Mouse (Mus musculus) forebrain, embryonic 14.5 days (tissue): ENCODE results near the gene Chn1. TPM values are rescaled to one million over a fixed set of nuclear protein-coding genes. Genes with fewer than 3 reads are reported as not detected.

Source experiments
- ATAC-seq: fragments of 200-750 bp; cut with Nextera tagmentation; 2 replicates; pipeline ENCODE4 v1.8.0; 2017; ENCODE audit warnings: mild to moderate bottlenecking, moderate library complexity
- DNase-seq: peaks from one replicate; pipeline ENCODE4 v3.0.0-alpha.2; 2015; ENCODE audit warnings: low spot score
- H3K27ac ChIP-seq: fragments of 300-500 bp; sonication (generic); 2 replicates; pipeline ENCODE4 v1.5.1; 2014; ENCODE audit warnings: low read depth, mild to moderate bottlenecking, control low read depth, low read length, moderate library complexity
- H3K27me3 ChIP-seq: fragments of 300-500 bp; sonication (generic); replicated peaks from 2 replicates; pipeline ENCODE4 v1.6.1; 2014; ENCODE audit warnings: low read length, control low read depth, mixed read lengths; ENCODE audit not compliant: control insufficient read depth, insufficient read depth
- H3K36me3 ChIP-seq: fragments of 300-500 bp; sonication (generic); 2 replicates; pipeline ENCODE4 v1.6.1; 2014; ENCODE audit warnings: low read length, control low read depth; ENCODE audit not compliant: control insufficient read depth, insufficient read depth
- H3K4me1 ChIP-seq: fragments of 300-500 bp; sonication (generic); 2 replicates; pipeline ENCODE4 v1.6.1; 2014; ENCODE audit warnings: antibody characterized with exemption, low read length, control low read depth; ENCODE audit not compliant: control insufficient read depth, insufficient read depth
- H3K4me2 ChIP-seq: fragments of 300-500 bp; sonication (generic); 2 replicates; pipeline ENCODE4 v1.6.1; 2014; ENCODE audit warnings: mild to moderate bottlenecking, control low read depth, low read length
- H3K4me3 ChIP-seq: fragments of 300-500 bp; sonication (generic); 2 replicates; pipeline ENCODE4 v1.5.1; 2014; ENCODE audit warnings: low read depth, low read length, control low read depth
- H3K9ac ChIP-seq: fragments of 300-500 bp; sonication (generic); 2 replicates; pipeline ENCODE4 v1.6.1; 2014; ENCODE audit warnings: mild to moderate bottlenecking, low read length, control low read depth, moderate library complexity
- H3K9me3 ChIP-seq: fragments of 300-500 bp; sonication (generic); replicated peaks from 2 replicates; pipeline ENCODE4 v1.6.1; 2016; ENCODE audit warnings: low read length, control low read depth, mixed read lengths; ENCODE audit not compliant: control insufficient read depth
- WGBS: fragments of 180-500 bp; shearing (Covaris S2); extraction: QIAGEN DNeasy Blood & Tissue Kit; methylation state at CpG from one replicate; pipeline ENCODE4 v1.1.7; 2014; 5-methylcytosine and 5-hydroxymethylcytosine counted together
- polyA plus RNA-seq: library from polyadenylated mRNA; unstranded; fragments of >200 nt; fragmentation: Nextera tagmentation; extraction: Ambion mirVana; gene quantifications from 2 replicates; pipeline ENCODE4 v1.2.1, GENCODE M21; 2014

Gene Chn1
- polyA plus RNA-seq, 1 experiment from 2014 or later, result 93.5 TPM

GRCm38 (mm10) chr2:73636387-73636786 lies 138.8 kb downstream of the Chn1 start:
- DNase-seq (no peak), ATAC-seq (no peak)

GRCm38 (mm10) chr2:73631816-73632215 lies 143.3 kb downstream of the Chn1 start:
- ATAC-seq (no peak), DNase-seq (no peak)
- 94% methylated on average over 7 of the region's 7 CpGs for WGBS
- H3K4me3 ChIP-seq, result no peak overlapping the region
- H3K9me3 ChIP-seq, result no peaks in the 10 kb centered on the region; the same call in 1 of the 2 replicates
- no peaks in the 10 kb centered on the region for H3K4me1 ChIP-seq
- H3K36me3 ChIP-seq, result peaks cover 11% of the 10 kb centered on the region
- no peaks in the 10 kb centered on the region for H3K27me3 ChIP-seq
- H3K4me2 ChIP-seq, result no peak overlapping the region
- H3K9ac ChIP-seq, result no peak overlapping the region
- no peak overlapping the region for H3K27ac ChIP-seq

More at GRCm38 (mm10) chr2:73636387-73636786, 138.8 kb downstream of the Chn1 start:
- Histone ChIP-seq H3K36me3 (peaks cover 5% of the 10 kb centered on the region), H3K27ac (no peak overlapping the region), H3K4me3 (no peak overlapping the region), H3K9me3 (no peaks in the 10 kb centered on the region), H3K27me3 (no peaks in the 10 kb centered on the region), H3K4me1 (no peaks in the 10 kb centered on the region), H3K9ac (no peak overlapping the region), H3K4me2 (no peak overlapping the region)
- WGBS, result 87% methylated on average over 3 of the region's 3 CpGs

- H3K27me3 ChIP-seq, result no peaks in the 10 kb centered on the region
- peaks cover 53% of the 10 kb centered on the region for H3K36me3 ChIP-seq
- WGBS, result 94% methylated on average over 4 of the region's 4 CpGs
- no peaks in the 10 kb centered on the region for H3K9me3 ChIP-seq
- H3K4me3 ChIP-seq, result no peak overlapping the region
- DNase-seq (no peak), ATAC-seq (no peak)
- no peaks in the 10 kb centered on the region for H3K4me1 ChIP-seq
- no peak overlapping the region for H3K9ac ChIP-seq
- no peak overlapping the region for H3K27ac ChIP-seq
- H3K4me2 ChIP-seq, result no peak overlapping the region
Observed at GRCm38 (mm10) chr2:73618486-73619052, 156.6 kb downstream of the Chn1 start.

- no peak overlapping the region for H3K27ac ChIP-seq
- ATAC-seq, result no peak
- no peaks in the 10 kb centered on the region for H3K27me3 ChIP-seq
- no peak overlapping the region for H3K4me3 ChIP-seq
- WGBS, result 91% methylated on average over 17 of the region's 17 CpGs
- no peaks in the 10 kb centered on the region for H3K9me3 ChIP-seq
- no peak overlapping the region for H3K4me2 ChIP-seq
- no peak for DNase-seq
- no peaks in the 10 kb centered on the region for H3K4me1 ChIP-seq
- peaks cover 45% of the 10 kb centered on the region for H3K36me3 ChIP-seq
- no peak overlapping the region for H3K9ac ChIP-seq
Observed at GRCm38 (mm10) chr2:73616434-73617057, 158.6 kb downstream of the Chn1 start.

- 96% methylated on average over 5 of the region's 5 CpGs for WGBS
- Histone ChIP-seq H3K4me1 (no peaks in the 10 kb centered on the region), H3K4me2 (no peak overlapping the region), H3K9me3 (no peaks in the 10 kb centered on the region), H3K27ac (no peak overlapping the region), H3K4me3 (no peak overlapping the region), H3K9ac (no peak overlapping the region), H3K36me3 (peaks cover 53% of the 10 kb centered on the region), H3K27me3 (no peaks in the 10 kb centered on the region)
- DNase-seq (no peak), ATAC-seq (no peak)
Observed at GRCm38 (mm10) chr2:73615456-73615855, 159.7 kb downstream of the Chn1 start.

GRCm38 (mm10) chr2:73614303-73614702 lies 160.8 kb downstream of the Chn1 start:
- no peak for ATAC-seq
- H3K4me2 ChIP-seq, result no peak overlapping the region
- 98% methylated on average over 8 of the region's 8 CpGs for WGBS
- H3K27me3 ChIP-seq, result no peaks in the 10 kb centered on the region
- H3K9ac ChIP-seq, result no peak overlapping the region
- H3K36me3 ChIP-seq, result peaks cover 59% of the 10 kb centered on the region
- no peaks in the 10 kb centered on the region for H3K4me1 ChIP-seq
- no peak for DNase-seq
- H3K27ac ChIP-seq, result no peak overlapping the region
- no peak overlapping the region for H3K4me3 ChIP-seq
- no peaks in the 10 kb centered on the region for H3K9me3 ChIP-seq

- no peak for ATAC-seq
- no peak for DNase-seq
- peaks cover 52% of the 10 kb centered on the region for H3K36me3 ChIP-seq
- no peaks in the 10 kb centered on the region for H3K9me3 ChIP-seq
- no peak overlapping the region for H3K27ac ChIP-seq
- no peak overlapping the region for H3K4me2 ChIP-seq
- no peak overlapping the region for H3K4me3 ChIP-seq
- 90% methylated on average over 7 of the region's 7 CpGs for WGBS
- no peaks in the 10 kb centered on the region for H3K27me3 ChIP-seq
- no peak overlapping the region for H3K9ac ChIP-seq
- H3K4me1 ChIP-seq, result no peaks in the 10 kb centered on the region
Observed at GRCm38 (mm10) chr2:73612941-73613340, 162.2 kb downstream of the Chn1 start.

GRCm38 (mm10) chr2:73612367-73612914 lies 162.7 kb downstream of the Chn1 start:
- Histone ChIP-seq H3K4me2 (no peak overlapping the region), H3K9me3 (no peaks in the 10 kb centered on the region), H3K4me3 (no peak overlapping the region), H3K4me1 (no peaks in the 10 kb centered on the region), H3K27ac (no peak overlapping the region), H3K27me3 (no peaks in the 10 kb centered on the region), H3K9ac (no peak overlapping the region), H3K36me3 (peaks cover 48% of the 10 kb centered on the region)
- 87% methylated on average over 6 of the region's 6 CpGs for WGBS
- ATAC-seq, result no peak
- no peak for DNase-seq

- Histone ChIP-seq H3K4me2 (no peak overlapping the region), H3K27ac (no peak overlapping the region), H3K27me3 (no peaks in the 10 kb centered on the region), H3K9me3 (no peaks in the 10 kb centered on the region), H3K4me3 (no peak overlapping the region), H3K4me1 (no peaks in the 10 kb centered on the region), H3K9ac (no peak overlapping the region), H3K36me3 (peaks cover 43% of the 10 kb centered on the region)
- DNase-seq (no peak), ATAC-seq (no peak)
- WGBS, result 85% methylated on average over 6 of the region's 6 CpGs
Observed at GRCm38 (mm10) chr2:73611798-73612197, 163.3 kb downstream of the Chn1 start.
